Mouse (Mus musculus) MEL (cell line): ENCODE measurements at regions not wholly inside any gene's neighbourhood (a gene's known extent, or its start where the extent isn't known, plus 50 kb on each side); places are given as distances from the start of the nearest gene placed in this dataset.
A peak's percentile ranks its signal among the peaks of the same experiment; 100 is the strongest.

Experiments used
- DNase-seq: peaks from one replicate; pipeline ENCODE4 v3.0.0; 2011; ENCODE audit warnings: low read depth, low spot score
- H3K27ac ChIP-seq: 2 replicates; pipeline ENCODE4 v1.5.1; 2012; ENCODE audit warnings: low read depth, mild to moderate bottlenecking, control low read depth, low read length, moderate library complexity; ENCODE audit not compliant: control insufficient read depth
- H3K27me3 ChIP-seq, 2 experiments: fragments of 150-350 bp in 1 of 2; sonication (generic) in 1 of 2; 2 replicates each; pipeline ENCODE4 v1.6.1; 2012; ENCODE audit warnings: low read length in 2 of 2, mild to moderate bottlenecking in 2 of 2, improper control_type of control experiment in 1 of 2, moderate library complexity in 1 of 2; ENCODE audit not compliant: insufficient read depth in 2 of 2, control insufficient read depth in 1 of 2
- H3K36me3 ChIP-seq, 2 experiments: 2 replicates each; pipeline ENCODE4 v1.6.1; 2012 to 2014; ENCODE audit warnings: low read length in 2 of 2, improper control_type of control experiment in 1 of 2, inconsistent platforms in 1 of 2, mild to moderate bottlenecking in 1 of 2; ENCODE audit not compliant: insufficient read depth in 2 of 2, control insufficient read depth in 1 of 2
- H3K4me1 ChIP-seq, 2 experiments: fragments of 150-350 bp in 1 of 2; sonication (generic) in 1 of 2; 2 replicates each; pipeline ENCODE4 v1.6.1; 2012; ENCODE audit warnings: low read length in 2 of 2, improper control_type of control experiment in 1 of 2, mild to moderate bottlenecking in 1 of 2; ENCODE audit not compliant: insufficient read depth in 2 of 2, control insufficient read depth in 1 of 2
- H3K4me3 ChIP-seq, 2 experiments: fragments of 150-350 bp in 1 of 2; sonication (generic) in 1 of 2; 2 replicates each; pipeline ENCODE4 v1.5.1; 2012; ENCODE audit warnings: low read depth in 2 of 2, low read length in 2 of 2, mild to moderate bottlenecking in 2 of 2, moderate library complexity in 2 of 2, control low read depth in 1 of 2, improper control_type of control experiment in 1 of 2; ENCODE audit not compliant: control insufficient read depth in 1 of 2, insufficient read depth in 1 of 2
- H3K79me2 ChIP-seq: 2 replicates; pipeline ENCODE4 v1.6.1; 2012; ENCODE audit warnings: mild to moderate bottlenecking, low read length, moderate library complexity; ENCODE audit not compliant: control insufficient read depth, poor library complexity, insufficient read depth
- H3K9ac ChIP-seq: 2 replicates; pipeline ENCODE4 v1.6.1; 2012; ENCODE audit warnings: low read depth, mild to moderate bottlenecking, control low read depth, low read length, moderate library complexity; ENCODE audit not compliant: control insufficient read depth, poor library complexity, severe bottlenecking
- H3K9me3 ChIP-seq: fragments of 150-350 bp; sonication (generic); replicated peaks from 2 replicates; pipeline ENCODE4 v1.6.1; 2012; ENCODE audit warnings: mild to moderate bottlenecking, low read length, improper control_type of control experiment, moderate library complexity; ENCODE audit not compliant: insufficient read depth
- CTCF ChIP-seq, 3 experiments: IDR thresholded peaks in 2 of 3; conservative IDR thresholded peaks in 1 of 3; 2 replicates each; pipeline ENCODE4 v1.5.1; 2011 to 2012; ENCODE audit warnings: low read length in 3 of 3, low read depth in 2 of 3, mild to moderate bottlenecking in 2 of 3, improper control_type of control experiment in 1 of 3, inconsistent platforms in 1 of 3, mixed read lengths in 1 of 3, moderate library complexity in 1 of 3; ENCODE audit not compliant: control insufficient read depth in 1 of 3, insufficient read depth in 1 of 3, poor library complexity in 1 of 3, severe bottlenecking in 1 of 3
- EP300 ChIP-seq, 2 experiments: IDR thresholded peaks; 2 replicates each; pipeline ENCODE4 v1.6.1; 2011; ENCODE audit warnings: improper control_type of control experiment in 2 of 2, low read length in 2 of 2, low read depth in 1 of 2, mild to moderate bottlenecking in 1 of 2
- GABPA ChIP-seq: IDR thresholded peaks from 2 replicates; pipeline ENCODE4 v1.6.1; 2012; ENCODE audit warnings: low read depth, mild to moderate bottlenecking, inconsistent platforms, low read length, improper control_type of control experiment, moderate library complexity
- MAFK ChIP-seq: IDR thresholded peaks from 2 replicates; pipeline ENCODE4 v1.6.1; 2011; ENCODE audit warnings: low read depth, mild to moderate bottlenecking, low read length, improper control_type of control experiment, borderline replicate concordance
- POLR2A ChIP-seq, 2 experiments: IDR thresholded peaks; 2 replicates each; pipeline ENCODE4 v1.6.1; 2011 to 2012; ENCODE audit warnings: low read length in 2 of 2, mild to moderate bottlenecking in 2 of 2, control low read depth in 1 of 2, improper control_type of control experiment in 1 of 2, low read depth in 1 of 2, moderate library complexity in 1 of 2; ENCODE audit not compliant: control insufficient read depth in 1 of 2, insufficient read depth in 1 of 2, poor library complexity in 1 of 2
- POLR2AphosphoS5 ChIP-seq: IDR thresholded peaks from 2 replicates; pipeline ENCODE4 v1.6.1; 2012; ENCODE audit warnings: low read depth, borderline replicate concordance, mild to moderate bottlenecking, inconsistent platforms, low read length, moderate library complexity, mixed read lengths
- SIN3A ChIP-seq: IDR thresholded peaks from 2 replicates; pipeline ENCODE4 v1.6.1; 2012; ENCODE audit warnings: low read length, improper control_type of control experiment, inconsistent platforms
- ZC3H11A ChIP-seq: IDR thresholded peaks from 2 replicates; pipeline ENCODE4 v1.6.1; 2012; ENCODE audit warnings: low read depth, mild to moderate bottlenecking, inconsistent platforms, low read length, improper control_type of control experiment
- ZKSCAN1 ChIP-seq: IDR thresholded peaks from 2 replicates; pipeline ENCODE4 v1.6.1; 2012; ENCODE audit warnings: low read depth, mild to moderate bottlenecking, inconsistent platforms, low read length, improper control_type of control experiment, moderate library complexity
- ZNF384 ChIP-seq: IDR thresholded peaks from 2 replicates; pipeline ENCODE4 v1.6.1; 2012; ENCODE audit warnings: low read depth, mild to moderate bottlenecking, inconsistent platforms, low read length, improper control_type of control experiment

- Histone ChIP-seq H3K9ac (no peak overlapping the region), H3K27ac (no peak overlapping the region), H3K4me1 (no peaks in the 10 kb centered on the region), H3K79me2 (no peaks in the 10 kb centered on the region), H3K4me3 (no peak overlapping the region), H3K9me3 (no peaks in the 10 kb centered on the region), H3K27me3 (no peaks in the 10 kb centered on the region), H3K36me3 (no peaks in the 10 kb centered on the region)
- DNase-seq, result no peak
- peak; percentile 54; the same call in 1 of the 2 replicates for TF ChIP-seq ZNF384
- TF ChIP-seq POLR2AphosphoS5, result no peak
- 0 out of 6 replicates have a peak, but pooled peaks of 1 of the 3 experiments have one; percentile 11 for TF ChIP-seq CTCF (IDR thresholded peaks at IDR 0.05 in 2 of 3, conservative IDR thresholded peaks at IDR 0.05 in 1 of 3; ENCODE audit: control insufficient read depth in 1 of 3, insufficient read depth in 1 of 3, low read depth in 2 of 3, low read length in 3 of 3, poor library complexity in 1 of 3, severe bottlenecking in 1 of 3)
- TF ChIP-seq POLR2A (IDR thresholded peaks at IDR 0.05; ENCODE audit: control insufficient read depth in 1 of 2, insufficient read depth in 1 of 2, low read depth in 1 of 2, low read length in 2 of 2, poor library complexity in 1 of 2), result no peak
- TF ChIP-seq, all 39 proteins: peak for 2
Measured at GRCm38 (mm10) chr5:148711570-148711969, 159.0 kb upstream of the Ubl3 start.

- no peak for DNase-seq
- H3K27ac ChIP-seq, result no peak overlapping the region
- H3K9ac ChIP-seq, result no peak overlapping the region
- no peaks in the 10 kb centered on the region for H3K79me2 ChIP-seq
- no peaks in the 10 kb centered on the region for H3K27me3 ChIP-seq
- H3K4me1 ChIP-seq, result no peaks in the 10 kb centered on the region
- H3K4me3 ChIP-seq, result no peak overlapping the region
- H3K9me3 ChIP-seq, result no peaks in the 10 kb centered on the region
- TF ChIP-seq ZC3H11A (no peak), ZKSCAN1 (no peak), EP300 (IDR thresholded peaks at IDR 0.05; ENCODE audit: low read depth in 1 of 2, low read length in 2 of 2) (no peak)
- no peaks in the 10 kb centered on the region for H3K36me3 ChIP-seq
Measured at GRCm38 (mm10) chr5:148709111-148709771, 156.7 kb upstream of the Ubl3 start.

- Histone ChIP-seq H3K4me3 (no peak overlapping the region), H3K9me3 (no peaks in the 10 kb centered on the region), H3K27ac (no peak overlapping the region), H3K36me3 (no peaks in the 10 kb centered on the region), H3K79me2 (no peaks in the 10 kb centered on the region), H3K9ac (no peak overlapping the region), H3K4me1 (no peaks in the 10 kb centered on the region)
- no peak for DNase-seq
- TF ChIP-seq MAFK (no peak), GABPA (no peak), SIN3A (no peak)
- TF ChIP-seq, all 39 proteins: peak for 0
- no peaks in the 10 kb centered on the region for H3K27me3 ChIP-seq
Measured at GRCm38 (mm10) chr5:148708014-148708741, 155.6 kb upstream of the Ubl3 start.
